Mouse (Mus musculus): Measurements from ENCODE around the gene Actn4. TPM values are rescaled to one million over a fixed set of nuclear protein-coding genes. Genes with fewer than 3 reads are reported as not detected.

Gene Actn4
- total and polyA plus RNA-seq, 3 experiments: 60.5 to 267 TPM; not detected in 1

DNA sequence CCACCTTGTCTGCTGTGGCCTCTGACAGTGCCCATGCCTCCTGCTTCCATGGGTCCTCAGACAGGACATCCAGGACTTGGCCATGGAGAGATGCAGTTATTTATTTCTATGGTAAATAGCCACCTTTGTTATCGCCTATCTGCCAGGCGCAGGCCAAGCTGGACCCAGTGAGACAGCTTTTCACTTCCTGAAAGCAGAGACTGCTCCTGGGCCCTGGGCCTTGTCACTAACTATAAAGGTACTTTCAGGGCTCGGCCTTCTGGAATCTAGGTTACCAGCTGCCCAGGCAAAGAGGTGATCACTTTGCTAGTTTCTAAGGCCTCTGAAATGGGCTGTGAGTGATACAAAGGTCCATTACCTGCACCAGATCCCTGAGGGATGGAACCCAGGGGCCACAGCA is 37.3 kb downstream of the Actn4 start:
- Histone ChIP-seq H3K27me3 (ENCODE audit: control insufficient read depth in 1 of 2, insufficient read depth in 2 of 2, low read length in 2 of 2) (no peaks in the 10 kb centered on the region), H3K9me3 (replicated peaks; ENCODE audit: insufficient read depth, low read length) (no peaks in the 10 kb centered on the region), H3K36me3 (ENCODE audit: control insufficient read depth in 1 of 2, insufficient read depth in 2 of 2, low read length in 2 of 2) (peaks cover 0 to 8% of the 10 kb centered on the region in 2 experiments; a peak in 2 of 4 replicates), H3K4me3 (ENCODE audit: control insufficient read depth in 1 of 2, insufficient read depth in 1 of 2, low read depth in 2 of 2, low read length in 2 of 2) (no peak overlapping the region), H3K79me2 (ENCODE audit: control insufficient read depth, insufficient read depth, low read length, poor library complexity) (peaks cover 10% of the 10 kb centered on the region), H3K4me1 (ENCODE audit: control insufficient read depth in 1 of 2, insufficient read depth in 2 of 2, low read length in 2 of 2) (no peaks in the 10 kb centered on the region), H3K9ac (ENCODE audit: control insufficient read depth, low read depth, low read length, poor library complexity, severe bottlenecking) (no peak overlapping the region), H3K27ac (ENCODE audit: control insufficient read depth, low read depth, low read length) (no peak overlapping the region)
- TF ChIP-seq TAL1 (IDR thresholded peaks at IDR 0.05; ENCODE audit: low read length): 0 out of 2 replicates have a peak, but pooled peaks have one; percentile 13
- no peak for TF ChIP-seq RAD21 (IDR thresholded peaks at IDR 0.05; ENCODE audit: low read depth, low read length)
- no peak for DNase-seq (ENCODE audit: low read depth, low spot score)

DNA sequence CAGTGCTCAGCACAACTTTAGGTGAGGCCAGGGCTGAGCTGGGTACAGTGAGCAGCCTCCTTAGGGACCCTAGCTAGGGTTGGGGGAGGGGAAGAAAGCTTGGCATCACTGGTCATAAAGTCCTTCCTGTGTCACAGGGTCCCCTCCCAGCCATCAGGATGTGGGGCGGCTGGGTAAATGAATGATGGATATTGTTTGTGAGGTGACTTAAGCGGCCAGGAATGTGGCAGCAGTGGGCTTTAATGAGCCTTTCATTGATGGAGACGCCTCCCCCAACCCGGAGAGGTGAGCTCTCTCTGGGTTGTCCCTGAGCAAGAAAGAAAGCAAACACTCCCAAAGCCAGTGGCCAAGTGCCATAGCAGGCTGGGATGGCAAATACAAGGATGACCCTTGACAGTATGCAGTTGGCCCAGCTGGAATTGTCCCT is 38.3 kb downstream of the Actn4 start:
- no peaks in the 10 kb centered on the region for H3K27me3 ChIP-seq (ENCODE audit: control insufficient read depth in 1 of 2, insufficient read depth in 2 of 2, low read length in 2 of 2)
- H3K4me3 ChIP-seq (ENCODE audit: control insufficient read depth in 1 of 2, insufficient read depth in 1 of 2, low read depth in 2 of 2, low read length in 2 of 2): no peak overlapping the region
- H3K79me2 ChIP-seq (ENCODE audit: control insufficient read depth, insufficient read depth, low read length, poor library complexity): peaks cover 10% of the 10 kb centered on the region
- TF ChIP-seq SIN3A (IDR thresholded peaks at IDR 0.05; ENCODE audit: low read length): no peak
- TF ChIP-seq UBTF (IDR thresholded peaks at IDR 0.05; ENCODE audit: borderline replicate concordance, insufficient read depth, low read depth, low read length): no peak
- no peak overlapping the region for H3K9ac ChIP-seq (ENCODE audit: control insufficient read depth, low read depth, low read length, poor library complexity, severe bottlenecking)
- no peak for DNase-seq (ENCODE audit: low read depth, low spot score)
- no peak overlapping the region for H3K27ac ChIP-seq (ENCODE audit: control insufficient read depth, low read depth, low read length)
- no peaks in the 10 kb centered on the region for H3K4me1 ChIP-seq (ENCODE audit: control insufficient read depth in 1 of 2, insufficient read depth in 2 of 2, low read length in 2 of 2)
- no peaks in the 10 kb centered on the region for H3K9me3 ChIP-seq (replicated peaks; ENCODE audit: insufficient read depth, low read length)
- H3K36me3 ChIP-seq (ENCODE audit: control insufficient read depth in 1 of 2, insufficient read depth in 2 of 2, low read length in 2 of 2): peaks cover 0 to 8% of the 10 kb centered on the region in 2 experiments; a peak in 2 of 4 replicates

DNA sequence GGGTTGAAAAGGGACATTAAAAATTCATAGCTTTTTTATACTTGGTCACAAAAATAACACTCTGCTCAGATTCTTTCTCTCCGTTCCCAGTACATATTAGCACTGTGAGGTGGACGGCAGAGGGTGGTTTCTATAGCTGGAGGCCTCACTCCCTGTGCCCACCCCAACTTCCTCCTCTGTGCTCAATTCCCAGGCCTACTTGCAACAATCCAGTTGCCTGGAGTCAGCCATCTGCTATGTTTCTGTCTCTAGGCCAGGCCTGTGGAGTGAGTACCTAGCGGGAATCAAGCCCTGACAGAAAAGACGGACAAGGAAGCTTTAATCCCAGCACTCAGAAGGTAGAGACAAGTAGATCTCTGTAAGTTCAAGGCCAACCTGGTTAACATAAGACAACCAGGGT is 39.5 kb downstream of the Actn4 start:
- DNase-seq (ENCODE audit: low read depth, low spot score): no peak
- Histone ChIP-seq H3K79me2 (ENCODE audit: control insufficient read depth, insufficient read depth, low read length, poor library complexity) (peaks cover 8% of the 10 kb centered on the region), H3K27me3 (ENCODE audit: control insufficient read depth in 1 of 2, insufficient read depth in 2 of 2, low read length in 2 of 2) (no peaks in the 10 kb centered on the region), H3K9ac (ENCODE audit: control insufficient read depth, low read depth, low read length, poor library complexity, severe bottlenecking) (no peak overlapping the region), H3K36me3 (ENCODE audit: control insufficient read depth in 1 of 2, insufficient read depth in 2 of 2, low read length in 2 of 2) (peaks cover 0 to 7% of the 10 kb centered on the region in 2 experiments; a peak in 2 of 4 replicates), H3K9me3 (replicated peaks; ENCODE audit: insufficient read depth, low read length) (no peaks in the 10 kb centered on the region), H3K4me3 (ENCODE audit: control insufficient read depth in 1 of 2, insufficient read depth in 1 of 2, low read depth in 2 of 2, low read length in 2 of 2) (no peak overlapping the region), H3K27ac (ENCODE audit: control insufficient read depth, low read depth, low read length) (no peak overlapping the region), H3K4me1 (ENCODE audit: control insufficient read depth in 1 of 2, insufficient read depth in 2 of 2, low read length in 2 of 2) (no peaks in the 10 kb centered on the region)
- no peak for TF ChIP-seq RAD21 (IDR thresholded peaks at IDR 0.05; ENCODE audit: low read depth, low read length)
- TF ChIP-seq ETS1 (IDR thresholded peaks at IDR 0.05; ENCODE audit: low read depth, low read length): no peak
- TF ChIP-seq SIN3A (IDR thresholded peaks at IDR 0.05; ENCODE audit: low read length): no peak
- no peak for TF ChIP-seq ZKSCAN1 (IDR thresholded peaks at IDR 0.05; ENCODE audit: low read depth, low read length)
- TF ChIP-seq USF2 (IDR thresholded peaks at IDR 0.05; ENCODE audit: borderline replicate concordance in 1 of 2, insufficient read depth in 1 of 2, low read depth in 1 of 2, low read length in 2 of 2): no peak
- TF ChIP-seq TAL1 (IDR thresholded peaks at IDR 0.05; ENCODE audit: low read length): no peak
- TF ChIP-seq HCFC1 (IDR thresholded peaks at IDR 0.05; ENCODE audit: low read depth, low read length): no peak
- TF ChIP-seq MAZ (IDR thresholded peaks at IDR 0.05; ENCODE audit: low read depth, low read length): no peak
- no peak for TF ChIP-seq UBTF (IDR thresholded peaks at IDR 0.05; ENCODE audit: borderline replicate concordance, insufficient read depth, low read depth, low read length)
- no peak for TF ChIP-seq ZMIZ1 (IDR thresholded peaks at IDR 0.05; ENCODE audit: low read depth, low read length)
- no peak for TF ChIP-seq TBP (IDR thresholded peaks at IDR 0.05; ENCODE audit: low read depth, low read length)

All from MEL (cell line).